In genomic region chr7:39750448-39750847, GRCm38 (mm10) we compare ENCODE assay signal across 29 mouse cellular contexts.
DNase-seq lines count a peak whose midpoint lies in the region; ATAC-seq lines count a peak whose summit lies in the region.
"Had no signal": no experiment of that assay in that cellular context is flagged by ENCODE, and none has a peak within 500 bp of the region (broad histone marks: within the 10 kb centered on the region; RNA-seq: fewer than 3 reads in every experiment).

No protein-coding gene starts in this region.

- no peaks in the 10 kb centered on the region for H3K27me3 ChIP-seq in hindbrain, embryonic 14.5 days (ENCODE audit: control insufficient read depth, insufficient read depth, low read length)
- H3K27me3 ChIP-seq in hindbrain, embryonic 10.5 days (ENCODE audit: insufficient read depth, poor library complexity, severe bottlenecking): no peaks in the 10 kb centered on the region
- H3K27me3 ChIP-seq in hindbrain, embryonic 16.5 days (replicated peaks; ENCODE audit: control insufficient read depth, insufficient read depth, low read length): no peaks in the 10 kb centered on the region
- no peaks in the 10 kb centered on the region for H3K27me3 ChIP-seq in hindbrain, embryonic 13.5 days
- H3K27me3 ChIP-seq: CH12.LX; embryonic facial prominence, embryonic 13.5 days; embryonic facial prominence, embryonic 15.5 days; forebrain, embryonic 12.5 days had no signal

- no peak overlapping the region for H3K27ac ChIP-seq in hindbrain, embryonic 14.5 days
- H3K27ac ChIP-seq in hindbrain, embryonic 10.5 days: no peak overlapping the region
- no peak overlapping the region for H3K27ac ChIP-seq in hindbrain, embryonic 16.5 days (ENCODE audit: low read depth, low read length)
- H3K27ac ChIP-seq in hindbrain, embryonic 13.5 days: no peak overlapping the region
- H3K27ac ChIP-seq: embryonic facial prominence, embryonic 13.5 days; embryonic facial prominence, embryonic 15.5 days; forebrain, embryonic 10.5 days; forebrain, embryonic 12.5 days had no signal

- 78% methylated on average over 7 of the region's 7 CpGs for WGBS in hindbrain, embryonic 14.5 days
- 89% methylated on average over 7 of the region's 7 CpGs for WGBS in hindbrain, embryonic 10.5 days
- WGBS in hindbrain, embryonic 16.5 days: 80% methylated on average over 7 of the region's 7 CpGs
- whole genome bisulfite sequencing in hindbrain, embryonic 13.5 days: 86% methylated on average over 7 of the region's 7 CpGs

- no peak overlapping the region for H3K9ac ChIP-seq in hindbrain, embryonic 14.5 days
- H3K9ac ChIP-seq in hindbrain, embryonic 16.5 days (ENCODE audit: low read depth, low read length): no peak overlapping the region
- no peak overlapping the region for H3K9ac ChIP-seq in hindbrain, embryonic 13.5 days
- H3K9ac ChIP-seq: embryonic facial prominence, embryonic 13.5 days; embryonic facial prominence, embryonic 15.5 days; forebrain, embryonic 12.5 days had no signal

- no peaks in the 10 kb centered on the region for H3K36me3 ChIP-seq in hindbrain, embryonic 14.5 days (replicated peaks; ENCODE audit: control insufficient read depth, insufficient read depth)
- H3K36me3 ChIP-seq in hindbrain, embryonic 10.5 days: no peaks in the 10 kb centered on the region
- H3K36me3 ChIP-seq in hindbrain, embryonic 16.5 days (ENCODE audit: control insufficient read depth, insufficient read depth, low read length): no peaks in the 10 kb centered on the region
- no peaks in the 10 kb centered on the region for H3K36me3 ChIP-seq in hindbrain, embryonic 13.5 days
- H3K36me3 ChIP-seq: embryonic facial prominence, embryonic 13.5 days; embryonic facial prominence, embryonic 15.5 days; forebrain, embryonic 10.5 days; forebrain, embryonic 12.5 days; G1E had no signal

- no peak for DNase-seq in hindbrain, embryonic 14.5 days (ENCODE audit: low spot score)
- no peak for DNase-seq in hindbrain, embryonic 10.5 days (ENCODE audit: low spot score)
- DNase-seq in layer of hippocampus, adult 9-10 months (ENCODE audit: low spot score): peak; percentile 3
- DNase-seq in layer of hippocampus, postnatal 25 days (ENCODE audit: extremely low spot score in 1 of 2, low spot score in 1 of 2): no peak
- peak; percentile 10 for DNase-seq in brain, adult 2 months (ENCODE audit: low read depth, low spot score)
- DNase-seq: adrenal gland, adult 8-10 months; adrenal gland, postnatal 14 days; adrenal gland, postnatal 36 days; B cell, adult 2 months; cerebellum, adult 11 months; cerebellum, adult 18-20 months; cerebellum, adult 8-10 months; cerebellum, adult 9-11 months; cerebellum, postnatal 14 days; cerebellum, postnatal 36 days; embryo, embryonic 11 days had no signal

- H3K9me3 ChIP-seq in hindbrain, embryonic 14.5 days (ENCODE audit: control insufficient read depth, low read length): no peaks in the 10 kb centered on the region
- H3K9me3 ChIP-seq in hindbrain, embryonic 10.5 days: 0 out of 2 replicates have a peak, but pooled peaks cover 4% of the 10 kb centered on the region
- no peaks in the 10 kb centered on the region for H3K9me3 ChIP-seq in hindbrain, embryonic 16.5 days (ENCODE audit: control insufficient read depth, low read length)
- no peaks in the 10 kb centered on the region for H3K9me3 ChIP-seq in hindbrain, embryonic 13.5 days
- H3K9me3 ChIP-seq: embryonic facial prominence, embryonic 13.5 days; embryonic facial prominence, embryonic 15.5 days; forebrain, embryonic 10.5 days; forebrain, embryonic 12.5 days had no signal

- peak; percentile 24; the same call in 1 of the 2 replicates for ATAC-seq in hindbrain, embryonic 14.5 days (ENCODE audit: low FRiP score)
- peak; percentile 52 for ATAC-seq in hindbrain, embryonic 16.5 days
- ATAC-seq in hindbrain, embryonic 13.5 days (ENCODE audit: low FRiP score): no peak
- ATAC-seq: activated CD4-positive, CD25-positive, alpha-beta regulatory T cell, adult 4 months; CD4-positive, CD25-positive, alpha-beta regulatory T cell, adult 4 months; forebrain, embryonic 14.5 days; Patski had no signal

- no peaks in the 10 kb centered on the region; the same call in 1 of the 2 replicates for H3K4me1 ChIP-seq in hindbrain, embryonic 14.5 days (replicated peaks; ENCODE audit: control insufficient read depth, insufficient read depth, low read length)
- no peaks in the 10 kb centered on the region for H3K4me1 ChIP-seq in hindbrain, embryonic 10.5 days (replicated peaks)
- H3K4me1 ChIP-seq in hindbrain, embryonic 16.5 days (ENCODE audit: control insufficient read depth, insufficient read depth, low read depth, low read length): no peaks in the 10 kb centered on the region
- no peaks in the 10 kb centered on the region for H3K4me1 ChIP-seq in hindbrain, embryonic 13.5 days (replicated peaks)
- H3K4me1 ChIP-seq: embryonic facial prominence, embryonic 13.5 days; embryonic facial prominence, embryonic 15.5 days; forebrain, embryonic 10.5 days; forebrain, embryonic 12.5 days had no signal

- H3K4me3 ChIP-seq in hindbrain, embryonic 14.5 days (replicated peaks; ENCODE audit: low read length): no peak overlapping the region
- H3K4me3 ChIP-seq in hindbrain, embryonic 10.5 days: no peak overlapping the region
- H3K4me3 ChIP-seq in hindbrain, embryonic 16.5 days (ENCODE audit: low read length): no peak overlapping the region
- H3K4me3 ChIP-seq in hindbrain, embryonic 13.5 days: no peak overlapping the region
- H3K4me3 ChIP-seq: embryonic facial prominence, embryonic 13.5 days; embryonic facial prominence, embryonic 15.5 days; erythroblast, embryonic 14.5 days; forebrain, embryonic 10.5 days; forebrain, embryonic 12.5 days had no signal

- H3K4me2 ChIP-seq in hindbrain, embryonic 14.5 days (replicated peaks): no peak overlapping the region
- H3K4me2 ChIP-seq in hindbrain, embryonic 16.5 days (ENCODE audit: low read length): no peak overlapping the region
- H3K4me2 ChIP-seq in hindbrain, embryonic 13.5 days: no peak overlapping the region
- H3K4me2 ChIP-seq: embryonic facial prominence, embryonic 13.5 days; embryonic facial prominence, embryonic 15.5 days; forebrain, embryonic 12.5 days had no signal

Comparison
In these comparisons a context has a peak if more than half of its experiments do, and no peak if none do; other contexts are left out.
1. DNase-seq: peak in layer of hippocampus, adult 9-10 months (single experiment) and brain, adult 2 months (single experiment); none in hindbrain, embryonic 14.5 days (single experiment), hindbrain, embryonic 10.5 days (single experiment) and layer of hippocampus, postnatal 25 days (0 of 2).